Comparison of ENCODE assay signal across 13 mouse cellular contexts in the genomic region with DNA sequence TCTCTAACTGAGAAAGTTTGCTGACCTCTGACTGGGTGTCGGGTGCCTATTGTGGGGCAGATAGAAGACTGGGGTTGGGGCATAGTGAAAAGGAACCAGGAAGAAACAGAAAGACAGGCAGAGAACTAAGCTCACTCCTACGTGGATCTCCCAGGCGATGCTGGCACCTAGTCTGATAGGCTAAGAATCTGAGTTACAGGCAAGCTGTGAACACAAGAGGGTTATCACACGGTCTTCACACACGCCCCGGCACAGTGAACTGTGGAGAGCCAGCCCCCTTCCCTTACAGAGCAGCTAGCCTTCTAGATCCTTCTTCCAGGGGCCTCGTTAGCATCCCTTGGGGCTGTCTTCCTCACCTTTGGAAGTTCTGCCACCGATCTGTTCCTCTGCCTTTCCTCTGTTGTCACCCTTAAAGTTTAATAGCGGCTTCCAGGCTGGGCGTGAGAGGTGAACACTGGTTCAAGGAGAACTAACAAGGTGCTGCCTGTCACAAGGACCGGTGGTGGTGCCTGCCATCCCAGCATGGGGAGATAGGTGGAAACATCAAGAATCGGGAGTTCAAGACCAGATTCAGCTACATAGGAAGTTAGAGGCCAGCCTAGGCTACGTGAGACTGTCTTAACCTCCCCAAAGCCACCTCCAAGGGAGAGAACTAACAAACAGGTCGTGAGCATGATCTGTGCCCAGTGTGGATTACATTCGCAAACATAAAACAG. TPM values are rescaled to one million over a fixed set of nuclear protein-coding genes. Genes with fewer than 3 reads are reported as not detected.
DNase-seq lines count a peak whose midpoint lies in the region; ATAC-seq and TF ChIP-seq lines count a peak whose summit lies in the region.
"Had no signal": no experiment of that assay in that cellular context is flagged by ENCODE, and none has a peak within 500 bp of the region (broad histone marks: within the 10 kb centered on the region; RNA-seq: fewer than 3 reads in every experiment).

No protein-coding gene starts in this region.

- H3K4me3 ChIP-seq in forebrain, embryonic 10.5 days: no peak overlapping the region
- H3K4me3 ChIP-seq in forebrain, embryonic 11.5 days (ENCODE audit: low read depth, low read length): no peak overlapping the region
- no peak overlapping the region for H3K4me3 ChIP-seq in spleen, adult 2 months (ENCODE audit: extremely low read depth, insufficient read depth, insufficient read length)
- no peak overlapping the region for H3K4me3 ChIP-seq in liver, embryonic 11.5 days (ENCODE audit: low read depth, low read length)
- H3K4me3 ChIP-seq in stomach, embryonic 16.5 days (replicated peaks; ENCODE audit: low read length): no peak overlapping the region

- peaks cover 47% of the 10 kb centered on the region for H3K4me1 ChIP-seq in forebrain, embryonic 10.5 days
- peaks cover 15% of the 10 kb centered on the region; the same call in 1 of the 2 replicates for H3K4me1 ChIP-seq in forebrain, embryonic 11.5 days (replicated peaks; ENCODE audit: control insufficient read depth, insufficient read depth, low read length)
- peaks cover 18% of the 10 kb centered on the region; the same call in 1 of the 2 replicates for H3K4me1 ChIP-seq in spleen, adult 2 months (ENCODE audit: control insufficient read depth, insufficient read depth, insufficient read length)
- peaks cover 25% of the 10 kb centered on the region for H3K4me1 ChIP-seq in liver, embryonic 11.5 days (replicated peaks; ENCODE audit: control insufficient read depth, insufficient read depth, low read length)
- peaks cover 28% of the 10 kb centered on the region for H3K4me1 ChIP-seq in stomach, embryonic 16.5 days (ENCODE audit: control insufficient read depth, insufficient read depth, low read length)

- H3K9ac ChIP-seq in forebrain, embryonic 11.5 days (ENCODE audit: low read length): no peak overlapping the region
- H3K9ac ChIP-seq in liver, embryonic 11.5 days (ENCODE audit: low read depth, low read length): no peak overlapping the region
- no peak overlapping the region for H3K9ac ChIP-seq in stomach, embryonic 16.5 days (ENCODE audit: low read length)
- H3K9ac ChIP-seq: lung, embryonic 14.5 days had no signal

- no peak for ATAC-seq in forebrain, embryonic 11.5 days (replicated peaks; ENCODE audit: low FRiP score)
- ATAC-seq in liver, embryonic 11.5 days (replicated peaks; ENCODE audit: low FRiP score): peak; percentile 61
- ATAC-seq in stomach, embryonic 16.5 days (ENCODE audit: insufficient read depth, low FRiP score): no peak
- ATAC-seq: forebrain, embryonic 16.5 days had no signal

- 88% methylated on average over 15 of the region's 15 CpGs for WGBS in forebrain, embryonic 10.5 days
- WGBS in forebrain, embryonic 11.5 days: 81% methylated on average over 15 of the region's 15 CpGs
- 40% methylated on average over 15 of the region's 15 CpGs for WGBS in spleen, adult 2 months
- WGBS in liver, embryonic 11.5 days: 68% methylated on average over 15 of the region's 15 CpGs
- 64% methylated on average over 15 of the region's 15 CpGs for WGBS in stomach, embryonic 16.5 days

- H3K4me2 ChIP-seq in forebrain, embryonic 11.5 days (ENCODE audit: low read depth, low read length, severe bottlenecking): no peak overlapping the region
- H3K4me2 ChIP-seq in liver, embryonic 11.5 days: no peak overlapping the region; the same call in 1 of the 2 replicates
- H3K4me2 ChIP-seq in stomach, embryonic 16.5 days (ENCODE audit: low read depth, low read length): no peak overlapping the region
- H3K4me2 ChIP-seq: heart, embryonic 11.5 days; lung, embryonic 14.5 days had no signal

- DNase-seq in forebrain, embryonic 10.5 days (ENCODE audit: extremely low spot score, low spot score): no peak
- no peak for DNase-seq in forebrain, embryonic 11.5 days (ENCODE audit: low spot score)
- no peak for DNase-seq in spleen, adult 2 months (ENCODE audit: low read depth in 1 of 2, low spot score in 2 of 2)
- DNase-seq in spleen, postnatal 14 days (ENCODE audit: low spot score in 2 of 2): no peak
- peak; percentile 33 for DNase-seq in liver, embryonic 11.5 days (ENCODE audit: low spot score)
- no peak for DNase-seq in ovary, postnatal 36 days (ENCODE audit: low spot score)
- no peak for DNase-seq in embryo, embryonic 10 days (ENCODE audit: low spot score)
- DNase-seq: cerebellum, postnatal 14 days; kidney, adult 2 months had no signal

- peak overlapping the region; percentile 69 for H3K27ac ChIP-seq in forebrain, embryonic 10.5 days
- no peak overlapping the region for H3K27ac ChIP-seq in forebrain, embryonic 11.5 days (ENCODE audit: low read depth, low read length)
- peak overlapping the region; percentile 82 for H3K27ac ChIP-seq in spleen, adult 2 months (ENCODE audit: insufficient read depth, low read length)
- H3K27ac ChIP-seq in liver, embryonic 11.5 days (ENCODE audit: low read depth, low read length): peak overlapping the region; percentile 26
- peak overlapping the region; percentile 61 for H3K27ac ChIP-seq in stomach, embryonic 16.5 days (ENCODE audit: low read length)

- no peaks in the 10 kb centered on the region for H3K27me3 ChIP-seq in forebrain, embryonic 10.5 days (ENCODE audit: poor library complexity, severe bottlenecking)
- H3K27me3 ChIP-seq in forebrain, embryonic 11.5 days (ENCODE audit: control insufficient read depth, insufficient read depth, low read length): no peaks in the 10 kb centered on the region
- no peaks in the 10 kb centered on the region for H3K27me3 ChIP-seq in spleen, adult 2 months (ENCODE audit: control insufficient read depth, insufficient read depth, low read length)
- no peaks in the 10 kb centered on the region for H3K27me3 ChIP-seq in liver, embryonic 11.5 days (replicated peaks; ENCODE audit: control insufficient read depth, insufficient read depth, low read length)
- H3K27me3 ChIP-seq in stomach, embryonic 16.5 days (ENCODE audit: control insufficient read depth, insufficient read depth, low read length): no peaks in the 10 kb centered on the region

- no peaks in the 10 kb centered on the region for H3K36me3 ChIP-seq in forebrain, embryonic 10.5 days (replicated peaks)
- no peaks in the 10 kb centered on the region for H3K36me3 ChIP-seq in forebrain, embryonic 11.5 days (ENCODE audit: control insufficient read depth, insufficient read depth, low read length)
- H3K36me3 ChIP-seq in spleen, adult 2 months (ENCODE audit: control insufficient read depth, insufficient read depth, low read length): no peaks in the 10 kb centered on the region
- no peaks in the 10 kb centered on the region for H3K36me3 ChIP-seq in liver, embryonic 11.5 days (ENCODE audit: control insufficient read depth, insufficient read depth, low read length)
- no peaks in the 10 kb centered on the region for H3K36me3 ChIP-seq in stomach, embryonic 16.5 days (ENCODE audit: control insufficient read depth, insufficient read depth, low read length)

- TF ChIP-seq CTCF in spleen, adult 2 months (IDR thresholded peaks at IDR 0.05; ENCODE audit: extremely low read depth, insufficient read depth, insufficient read length, insufficient replicate concordance): no peak

- TF ChIP-seq POLR2A in spleen, adult 2 months (IDR thresholded peaks at IDR 0.05; ENCODE audit: low read depth, low read length): no peak

- no peaks in the 10 kb centered on the region for H3K9me3 ChIP-seq in forebrain, embryonic 10.5 days
- H3K9me3 ChIP-seq in forebrain, embryonic 11.5 days (ENCODE audit: control insufficient read depth, low read length): no peaks in the 10 kb centered on the region
- no peaks in the 10 kb centered on the region for H3K9me3 ChIP-seq in liver, embryonic 11.5 days (ENCODE audit: control insufficient read depth, low read length)
- no peaks in the 10 kb centered on the region for H3K9me3 ChIP-seq in stomach, embryonic 16.5 days (replicated peaks; ENCODE audit: control insufficient read depth, low read length)

RNA-seq across cellular contexts. Expression of gene Zdhhc19, which starts 23.7 kb away (rescaled TPM):
- not detected in 2 replicates for polyA plus RNA-seq in forebrain, embryonic 10.5 days (2016; fragmentation: Nextera tagmentation; extraction: Ambion mirVana)
- not detected in 2 replicates for polyA plus RNA-seq in forebrain, embryonic 11.5 days (2014; fragmentation: Nextera tagmentation; extraction: Ambion mirVana)
- polyA plus RNA-seq in spleen, adult 2 months (2012; rRNA removed): not detected in 2 replicates
- polyA plus RNA-seq in liver, embryonic 11.5 days (2014; fragmentation: Nextera tagmentation; extraction: Ambion mirVana): not detected in 2 replicates
- 0.29 and 0.37 TPM in 2 replicates for polyA plus RNA-seq in stomach, embryonic 16.5 days (2015; fragmentation: Nextera tagmentation; extraction: Ambion mirVana)
- polyA plus RNA-seq: forebrain, embryonic 16.5 days; lung, embryonic 14.5 days had no signal

RNA-seq across cellular contexts. Expression of gene Slc51a, which starts 32.1 kb away (rescaled TPM):
- 0.28 and 0.37 TPM in 2 replicates for polyA plus RNA-seq in forebrain, embryonic 10.5 days (2016; fragmentation: Nextera tagmentation; extraction: Ambion mirVana)
- 0.23 and 0.29 TPM in 2 replicates for polyA plus RNA-seq in forebrain, embryonic 11.5 days (2014; fragmentation: Nextera tagmentation; extraction: Ambion mirVana)
- not detected in 2 replicates for polyA plus RNA-seq in spleen, adult 2 months (2012; rRNA removed)
- polyA plus RNA-seq in liver, embryonic 11.5 days (2014; fragmentation: Nextera tagmentation; extraction: Ambion mirVana): 1.3 TPM in 2 replicates
- polyA plus RNA-seq in stomach, embryonic 16.5 days (2015; fragmentation: Nextera tagmentation; extraction: Ambion mirVana): 9.5 and 12.0 TPM in 2 replicates
